Mouse (Mus musculus) ES-CJ7 (cell line): ENCODE data around the gene Map4k3.

Experiments
- DNase-seq: peaks from one replicate; pipeline ENCODE4 v3.0.0; 2011; ENCODE audit warnings: low read depth, low spot score

Gene Map4k3

GRCm38 (mm10) chr17:80683821-80684576 is 44.3 kb downstream of the Map4k3 start:
- DNase-seq, result peak; percentile 48

GRCm38 (mm10) chr17:80683041-80683440 is 45.2 kb downstream of the Map4k3 start:
- DNase-seq, result no peak

GRCm38 (mm10) chr17:80678190-80678589 is 50.1 kb downstream of the Map4k3 start:
- DNase-seq, result no peak

- no peak for DNase-seq
These were observed 51.3 kb downstream of the Map4k3 start for GRCm38 (mm10) chr17:80676859-80677535.

- DNase-seq, result no peak
These were observed 52.1 kb downstream of the Map4k3 start for GRCm38 (mm10) chr17:80676211-80676610.

DNA sequence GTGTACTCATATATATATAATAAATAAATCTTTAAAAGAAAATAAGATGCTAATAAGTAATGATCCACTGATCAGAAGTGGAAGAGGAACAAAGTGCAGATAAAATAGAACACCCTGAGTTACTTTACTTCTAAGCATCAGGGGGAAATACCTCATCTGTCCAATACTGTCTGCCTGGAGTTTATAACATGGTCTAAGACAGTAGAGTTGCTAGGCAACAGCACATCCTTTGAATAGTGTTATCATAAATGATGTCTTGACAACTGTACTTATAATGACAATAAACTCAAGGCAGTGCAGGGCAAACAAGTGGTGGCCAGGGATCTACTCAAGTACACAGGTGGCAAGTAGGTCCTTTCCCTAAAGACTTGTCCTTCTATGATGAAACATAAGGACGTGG is 57.9 kb downstream of the Map4k3 start:
- DNase-seq, result no peak

- peak; percentile 30 for DNase-seq
These were observed 64.7 kb downstream of the Map4k3 start for GRCm38 (mm10) chr17:80663623-80664022.

GRCm38 (mm10) chr17:80662836-80663620 is 65.3 kb downstream of the Map4k3 start:
- DNase-seq, result no peak

- DNase-seq, result no peak
These were observed 66.4 kb downstream of the Map4k3 start for GRCm38 (mm10) chr17:80661896-80662295.

DNA sequence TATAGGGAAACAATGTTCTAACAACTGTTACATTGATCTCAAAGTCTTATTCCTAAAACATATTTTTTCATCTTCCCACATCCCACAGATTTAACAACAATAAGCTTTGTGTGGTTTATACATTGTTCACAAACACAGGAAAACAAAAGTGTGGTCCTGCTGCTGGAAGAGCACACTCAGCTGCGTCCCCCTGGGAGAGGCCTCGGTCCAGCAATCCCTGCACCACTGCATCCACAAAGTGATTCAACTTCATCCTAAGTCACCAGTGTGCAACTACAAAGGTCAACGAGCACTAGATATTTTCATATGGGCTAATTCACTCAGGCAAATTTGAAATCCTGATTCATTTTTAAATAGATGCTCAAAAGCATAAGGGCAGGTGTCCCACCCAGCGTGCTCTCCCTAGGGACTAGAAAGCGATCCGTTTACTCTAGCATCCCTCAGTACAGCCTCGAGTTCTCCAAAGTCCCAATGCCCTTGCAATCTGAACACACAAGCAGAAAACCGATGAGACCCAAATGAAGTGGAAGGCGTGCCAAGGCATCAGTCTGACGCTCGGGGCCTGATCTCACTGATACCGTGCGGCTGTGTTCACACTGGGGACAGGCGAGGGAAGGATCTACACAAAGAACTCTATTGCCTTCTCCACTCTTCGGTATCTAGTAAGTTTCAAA is 67.4 kb downstream of the Map4k3 start:
- no peak for DNase-seq

- no peak for DNase-seq
These were observed 68.1 kb downstream of the Map4k3 start for GRCm38 (mm10) chr17:80660234-80660633.

DNA sequence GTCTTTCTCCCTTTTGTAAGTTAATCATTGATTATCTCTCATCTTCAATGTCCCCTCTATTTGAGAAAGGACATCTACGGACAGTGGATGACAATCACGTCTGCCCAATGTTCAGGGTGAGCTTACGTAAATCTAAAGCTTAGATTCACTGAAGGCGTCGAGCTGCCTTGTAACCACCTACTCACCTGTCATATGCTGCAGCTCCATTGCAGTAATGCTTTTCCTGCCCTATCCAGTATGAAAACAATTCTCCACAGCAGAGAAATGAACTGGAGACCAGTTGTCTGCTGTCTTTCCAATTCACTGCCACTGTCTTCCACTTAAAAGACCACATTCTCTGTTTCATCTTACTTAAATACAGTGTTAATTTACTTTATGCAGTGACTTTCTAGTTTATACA is 68.5 kb downstream of the Map4k3 start:
- no peak for DNase-seq

DNA sequence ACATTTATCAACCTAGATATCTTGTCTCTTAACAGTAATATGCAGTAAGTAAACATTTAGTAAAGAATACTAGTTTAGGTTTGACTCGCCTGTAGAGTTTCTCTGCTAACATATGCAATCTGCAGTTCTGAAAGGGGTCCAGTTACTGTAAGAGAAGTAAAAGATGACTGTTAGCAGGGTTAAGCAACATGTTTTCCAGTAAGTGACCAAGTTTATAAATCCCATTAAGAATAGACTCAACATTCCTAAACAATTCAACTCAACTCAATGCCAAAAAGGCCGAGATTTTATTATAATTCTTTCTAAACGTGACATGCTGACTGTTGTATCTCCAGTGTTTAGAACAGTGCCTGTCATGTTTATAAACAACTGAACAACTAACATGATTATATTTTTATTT is 74.0 kb downstream of the Map4k3 start:
- DNase-seq, result no peak

DNA sequence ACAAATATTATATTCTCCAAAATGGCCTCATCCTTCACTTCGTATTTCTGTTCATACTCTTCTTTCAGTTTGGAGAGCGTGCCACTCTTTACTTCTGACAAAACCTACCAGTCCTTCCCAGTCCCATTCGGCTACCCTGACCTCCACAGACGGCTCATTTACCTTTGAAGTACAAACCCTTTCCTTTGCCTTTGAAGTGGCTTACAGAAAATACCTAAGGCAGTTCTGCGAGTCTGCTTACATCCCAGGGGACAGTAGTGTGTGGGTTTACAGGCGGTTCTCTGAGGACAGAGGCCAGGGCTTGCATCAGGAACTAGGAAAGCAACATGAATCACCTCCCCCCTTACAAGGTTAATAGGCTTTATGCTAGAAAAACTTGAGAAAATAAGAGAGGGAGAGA is 75.5 kb downstream of the Map4k3 start:
- DNase-seq, result no peak

- DNase-seq, result no peak
These were observed 81.4 kb downstream of the Map4k3 start for GRCm38 (mm10) chr17:80646843-80647242.

DNA sequence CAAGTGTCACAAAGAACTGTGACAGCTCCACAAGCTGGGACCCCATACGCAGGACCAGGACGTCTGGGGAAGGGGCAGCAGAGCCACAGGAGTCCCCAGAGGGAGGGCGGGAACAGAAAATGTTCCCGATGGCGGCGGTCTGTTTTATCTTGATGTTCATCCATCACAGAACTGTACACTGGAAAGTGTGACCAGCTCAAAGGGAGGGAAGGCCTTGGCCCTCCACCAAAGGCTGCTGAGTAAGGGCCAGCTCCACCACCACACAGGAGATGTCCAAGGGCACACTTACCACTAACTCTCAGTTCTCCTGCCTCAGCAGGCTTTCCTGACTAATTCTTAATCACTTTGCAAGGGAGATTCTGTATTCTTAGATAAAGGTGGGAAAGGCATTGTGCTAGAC is 82.2 kb downstream of the Map4k3 start:
- DNase-seq, result no peak

DNA sequence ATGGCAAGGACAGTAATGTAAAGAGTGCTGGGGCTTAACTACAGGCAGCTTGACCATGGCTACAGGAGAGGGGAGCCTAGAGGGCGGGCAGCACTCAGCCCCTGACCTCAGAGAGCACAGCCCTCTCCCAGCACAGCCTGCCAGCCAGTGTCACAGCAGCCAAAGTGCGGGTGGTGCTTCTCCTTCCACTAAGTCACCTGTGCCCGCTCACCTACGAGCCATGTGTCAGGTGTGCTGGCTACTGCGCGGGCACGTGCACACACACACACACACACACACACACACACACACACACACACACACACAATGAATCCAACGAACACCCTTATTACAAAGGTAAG is 82.6 kb downstream of the Map4k3 start:
- DNase-seq, result no peak

DNA sequence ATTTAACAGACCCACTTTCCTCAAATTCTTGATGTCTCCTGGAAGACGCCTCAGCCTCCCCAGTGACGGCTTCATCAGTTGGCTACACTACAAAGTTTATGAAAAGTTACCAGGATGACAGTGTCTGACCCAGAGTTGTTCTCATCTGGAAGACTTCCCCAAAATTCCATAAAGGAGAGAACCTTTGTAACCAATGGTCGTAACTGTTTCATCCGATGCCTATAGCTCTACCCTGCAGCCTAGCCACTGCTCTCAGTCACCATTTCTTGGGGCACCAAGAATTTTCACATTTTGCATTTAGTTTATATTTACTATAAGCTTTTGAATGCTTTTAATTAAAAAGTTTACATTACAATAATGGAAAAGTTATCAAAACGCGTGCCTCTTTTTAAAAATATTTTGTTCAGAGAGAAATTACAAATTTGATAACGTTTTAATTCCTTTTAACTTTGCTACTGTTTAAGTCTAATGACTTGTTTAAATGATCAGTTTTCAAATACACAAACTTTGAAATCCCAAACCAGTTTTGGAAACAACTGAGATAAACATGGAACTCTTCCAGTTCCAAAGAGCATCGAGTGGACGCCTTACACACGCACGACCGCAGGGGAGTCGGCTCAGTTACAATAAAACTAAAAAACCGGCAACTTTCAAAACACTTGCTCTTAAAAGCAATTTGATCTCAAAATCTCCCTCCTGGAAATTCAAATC is 83.1 kb downstream of the Map4k3 start:
- DNase-seq, result no peak

- DNase-seq, result no peak
These were observed 83.7 kb downstream of the Map4k3 start for GRCm38 (mm10) chr17:80644567-80644966.

GRCm38 (mm10) chr17:80638121-80638520 is 90.2 kb downstream of the Map4k3 start:
- no peak for DNase-seq

DNA sequence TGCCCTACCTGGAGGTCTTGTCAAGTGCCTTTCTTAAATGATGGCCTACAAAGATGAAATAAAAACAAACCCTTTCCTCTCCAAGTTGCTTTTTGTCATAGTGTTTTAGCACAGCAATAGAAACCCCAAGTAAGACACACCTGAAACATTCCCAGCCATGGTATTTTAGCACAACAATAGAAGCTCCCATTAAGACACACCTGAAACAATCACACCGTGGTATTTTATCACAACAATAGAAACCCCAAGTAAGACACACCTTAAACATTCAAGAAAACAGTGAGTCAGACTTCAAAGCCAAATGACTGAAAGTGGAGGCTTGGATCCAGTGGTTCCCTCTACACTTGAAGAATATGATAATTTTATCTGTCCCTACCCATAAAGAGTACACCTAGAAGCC is 92.5 kb downstream of the Map4k3 start:
- DNase-seq, result peak; percentile 96
